Mouse (Mus musculus): ENCODE data around the gene Rhbdd1.

DNA sequence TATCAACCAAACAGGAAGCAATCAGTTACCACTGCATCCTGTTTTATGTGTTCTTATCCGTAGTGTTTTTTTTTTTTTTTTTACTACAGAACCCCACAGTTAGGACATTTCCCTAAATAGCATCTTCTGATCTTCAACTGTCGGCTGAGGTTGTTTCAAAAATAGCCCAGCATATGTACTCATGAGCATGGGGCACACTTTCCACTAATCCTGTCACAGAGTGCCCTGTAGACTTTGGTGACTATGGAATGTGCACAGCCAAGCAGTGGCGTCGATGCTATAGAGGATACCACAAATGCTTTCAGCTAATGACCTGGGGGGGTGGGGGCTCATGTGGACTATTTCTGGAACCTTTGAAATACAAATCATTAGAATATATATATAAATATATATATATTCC lies 48.7 kb upstream of the Rhbdd1 start:
- TF ChIP-seq USF1 (IDR thresholded peaks at IDR 0.05; ENCODE audit: low read depth) (no peak), CTCF (IDR thresholded peaks at IDR 0.05; ENCODE audit: control insufficient read depth, insufficient read depth, insufficient read length) (no peak), MAX (IDR thresholded peaks at IDR 0.05) (no peak), FOSL1 (IDR thresholded peaks at IDR 0.05; ENCODE audit: insufficient read depth, low read length, poor library complexity, severe bottlenecking) (no peak), MYOD1 (IDR thresholded peaks at IDR 0.05; ENCODE audit: control insufficient read depth, insufficient read length, low read depth) (no peak), MYOG (IDR thresholded peaks at IDR 0.05; ENCODE audit: control insufficient read depth, extremely low read depth, insufficient read length) (no peak)

Measured in C2C12 (cell line).